Mouse (Mus musculus) CD8-positive naive resting alpha-beta T cell, adult 57 days (primary cell): ENCODE measurements around the gene Sgk2. TPM values are rescaled to one million over a fixed set of nuclear protein-coding genes. Genes with fewer than 3 reads are reported as not detected.

Source experiments
- total RNA-seq: library from RNA; stranded (reverse); gene quantifications from one replicate; pipeline ENCODE4 v1.2.4, GENCODE M21; 2023

Sgk2 gene
- not detected for total RNA-seq

DNA sequence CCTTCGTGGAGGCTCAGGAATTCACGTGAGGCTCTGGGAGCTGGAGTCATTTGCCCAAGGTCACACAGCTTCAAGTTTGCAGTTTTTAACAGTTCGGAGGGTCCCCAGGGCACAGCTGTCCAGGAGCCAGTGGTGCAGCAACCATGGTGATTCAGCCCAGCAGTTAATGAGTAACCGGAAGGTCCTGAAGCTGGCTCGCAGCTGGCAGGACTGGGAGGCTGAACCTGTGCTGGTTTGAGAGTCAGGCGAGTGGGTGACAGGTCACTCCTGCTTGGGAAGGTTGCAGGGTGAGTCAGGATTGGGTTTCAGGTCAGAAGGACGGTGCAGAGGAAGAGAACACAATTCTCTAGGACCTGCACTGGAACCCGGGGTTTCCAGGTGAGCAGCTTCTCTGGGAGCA is at the start of gene Sgk2:
Gene Sgk2 (plus strand): TSS at position 113 of the 400 bp plus-strand sequence.

DNA sequence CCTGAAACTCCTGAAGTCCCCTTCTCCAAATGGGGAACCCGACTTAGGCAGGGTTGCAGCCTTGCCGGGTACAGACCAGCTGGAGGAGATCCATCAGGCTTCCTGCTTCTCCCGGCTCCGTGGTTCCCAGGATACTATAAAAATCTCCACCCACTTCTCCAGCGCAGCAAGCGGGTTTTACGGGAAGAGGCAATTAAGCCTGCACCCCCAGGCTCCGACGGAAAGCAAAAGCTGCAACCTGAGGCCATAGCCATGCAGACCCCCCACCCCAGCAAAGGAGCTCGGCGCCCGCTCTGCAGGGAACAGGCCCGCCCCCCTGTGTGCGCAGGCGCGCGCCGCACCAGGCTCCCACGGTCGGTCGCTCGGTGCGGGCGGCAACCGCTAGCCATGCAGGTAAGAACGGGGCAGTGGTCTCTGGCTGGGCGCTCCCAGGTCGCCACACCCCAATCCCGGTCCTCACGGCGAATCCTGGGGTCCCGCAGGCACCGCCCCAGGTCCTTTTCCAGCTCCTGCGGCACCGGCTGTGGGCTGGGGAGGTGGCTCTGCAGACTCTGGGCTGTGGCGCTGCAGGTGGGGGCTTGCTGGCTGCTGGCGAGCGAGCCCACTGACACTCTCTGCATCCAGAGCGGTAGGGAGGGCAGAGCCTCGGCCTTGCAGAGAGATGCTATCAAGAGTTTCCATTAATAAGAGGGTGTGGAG is 43.8 kb upstream of the Sgk2 start, which contains the start of gene L3mbtl1:
Gene L3mbtl1 (plus strand): TSS at position 325 of the 699 bp plus-strand sequence.

DNA sequence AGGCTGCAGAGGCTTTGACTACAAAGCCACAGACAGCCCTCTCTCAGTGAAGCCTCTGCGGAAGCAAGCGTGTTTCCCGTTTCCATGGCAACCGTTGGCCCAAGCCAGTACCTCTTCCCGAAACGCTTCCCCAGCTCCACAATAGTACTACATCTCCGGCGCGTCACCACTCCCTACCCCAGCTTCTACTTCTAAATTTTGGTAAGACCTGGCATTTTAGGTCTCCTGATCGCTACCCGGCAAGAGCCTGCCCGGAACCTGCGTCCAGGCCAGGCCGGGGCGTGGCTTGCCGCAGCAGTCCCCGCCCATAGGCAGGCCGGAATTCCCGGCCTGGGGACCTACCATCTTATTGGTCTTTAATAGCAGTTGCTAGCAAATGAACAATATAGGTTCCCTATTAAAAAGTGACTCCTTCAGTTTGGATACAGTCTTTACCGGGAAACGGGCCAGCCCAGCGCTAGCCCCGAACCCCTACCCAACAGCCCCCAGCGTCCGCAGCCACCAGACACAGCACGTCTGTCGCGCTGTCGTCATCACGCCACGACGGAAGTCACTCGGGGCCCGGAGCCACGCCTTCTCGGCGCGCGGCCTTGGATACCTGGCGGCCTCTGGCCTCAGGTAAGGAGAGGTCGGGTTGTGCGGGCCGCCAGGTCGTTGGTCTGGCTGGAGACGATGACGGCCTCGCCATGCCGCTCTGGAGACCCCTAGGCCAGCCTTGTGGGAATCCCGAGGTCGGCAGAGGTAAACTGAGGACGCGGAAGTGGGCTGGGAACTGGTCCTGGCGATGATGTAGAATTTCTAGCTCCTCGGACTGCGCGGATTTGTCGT is 30.0 kb downstream of the Sgk2 start, which contains the start of gene Ift52:
Gene Ift52 (plus strand): TSS at position 439 of the 828 bp plus-strand sequence.

DNA sequence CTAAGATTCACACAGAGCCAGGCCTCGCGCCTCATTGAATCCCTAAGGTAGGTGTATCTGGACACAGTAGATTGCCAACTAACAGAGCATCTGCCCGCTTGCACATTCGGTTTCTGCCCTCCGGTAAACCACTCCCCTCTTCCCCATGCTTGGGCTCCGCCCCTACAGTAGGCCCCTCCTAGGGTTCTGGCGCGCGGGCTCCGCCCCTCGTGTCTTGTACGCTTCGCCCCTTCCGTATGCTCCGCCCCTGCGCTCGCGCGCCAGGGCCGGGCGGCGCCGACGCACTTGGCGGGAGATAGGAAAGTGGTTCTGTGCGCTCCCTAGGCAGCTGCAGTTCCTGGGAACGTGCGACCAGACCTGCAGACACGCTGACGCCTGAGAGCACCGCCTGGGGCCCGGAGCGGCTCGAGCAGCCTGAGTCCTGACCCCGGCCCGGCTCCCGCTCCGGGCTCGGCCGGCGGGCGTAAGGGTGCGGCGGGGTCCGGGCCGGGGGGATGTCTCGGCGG is 67.3 kb downstream of the Sgk2 start, which contains the start of gene Mybl2:
Gene Mybl2 (plus strand): TSS at position 353 of the 506 bp plus-strand sequence.

Other genes starting within 250 kb of the Sgk2 start
- 355 TPM for gene Srsf6, start 55.8 kb upstream of the Sgk2 start, total RNA-seq
- gene L3mbtl1, start 43.9 kb upstream of the Sgk2 start, total RNA-seq: not detected
- 30.9 TPM for gene Ift52, start 30.0 kb downstream of the Sgk2 start, total RNA-seq
- gene Mybl2, start 67.4 kb downstream of the Sgk2 start, total RNA-seq: 5.9 TPM
- gene Gtsf1l, start 100.5 kb downstream of the Sgk2 start, total RNA-seq: not detected
- not detected for gene Tox2, start 215.8 kb downstream of the Sgk2 start, total RNA-seq